In the genomic region with DNA sequence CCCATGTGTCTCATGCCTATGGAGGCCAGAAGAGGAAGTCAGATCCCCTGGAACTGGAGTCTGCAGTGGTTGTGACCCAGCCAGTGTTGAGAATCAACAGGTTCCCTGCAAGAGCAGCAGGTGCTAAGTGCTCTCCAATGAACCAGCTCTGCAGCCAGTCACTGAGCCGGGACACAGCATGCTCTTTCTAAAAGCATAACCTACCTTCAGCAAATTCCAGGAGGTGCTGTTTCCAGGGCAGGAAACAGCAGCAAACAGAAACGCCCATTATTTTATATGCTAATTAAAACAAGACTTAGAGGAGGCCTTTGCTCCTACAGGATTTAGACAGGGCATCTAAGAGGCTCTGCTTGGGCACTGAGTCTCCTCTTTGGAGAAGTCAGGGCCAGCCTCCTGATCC, we compare ENCODE assay signal across 22 mouse cellular contexts. TPM values are rescaled to one million over a fixed set of nuclear protein-coding genes. Genes with fewer than 3 reads are reported as not detected.
DNase-seq lines count a peak whose midpoint lies in the region; ATAC-seq lines count a peak whose summit lies in the region.
"Had no signal": no experiment of that assay in that cellular context is flagged by ENCODE, and none has a peak within 500 bp of the region (broad histone marks: within the 10 kb centered on the region; RNA-seq: fewer than 3 reads in every experiment).

No protein-coding gene starts in this region.

- WGBS in kidney, embryonic 16.5 days = 48% methylated on average over 2 of the region's 2 CpGs
- 11% methylated on average over 2 of the region's 2 CpGs for WGBS in limb, embryonic 13.5 days
- 54% methylated on average over 2 of the region's 2 CpGs for WGBS in limb, embryonic 10.5 days

- H3K9me3 ChIP-seq in kidney, embryonic 16.5 days (ENCODE audit: low read length) = no peaks in the 10 kb centered on the region
- no peaks in the 10 kb centered on the region for H3K9me3 ChIP-seq in limb, embryonic 13.5 days
- H3K9me3 ChIP-seq in limb, embryonic 10.5 days (replicated peaks) = no peaks in the 10 kb centered on the region
- H3K9me3 ChIP-seq: forebrain, embryonic 10.5 days; hindbrain, embryonic 12.5 days; hindbrain, embryonic 15.5 days had no signal

- H3K9ac ChIP-seq in kidney, embryonic 16.5 days (replicated peaks; ENCODE audit: low read length) = no peak overlapping the region
- H3K9ac ChIP-seq in limb, embryonic 13.5 days = 0 out of 2 replicates have a peak overlapping the region, but pooled peaks have one; percentile 13
- H3K9ac ChIP-seq: forebrain, postnatal 0 days; hindbrain, embryonic 12.5 days; hindbrain, embryonic 15.5 days had no signal

- no peak for DNase-seq in kidney, postnatal 36 days
- no peak for DNase-seq in limb, embryonic 10.5 days (ENCODE audit: low spot score)
- DNase-seq in R1 (ENCODE audit: low read depth, low spot score) = peak; percentile 60
- no peak for DNase-seq in neural tube, embryonic 10.5 days (ENCODE audit: extremely low spot score, low spot score)
- DNase-seq: adrenal gland, postnatal 10 days; adrenal gland, postnatal 36 days; B cell, adult 2 months; cerebellum, adult 18-20 months; cerebellum, adult 9-10 months; cerebellum, postnatal 14 days; forebrain, postnatal 0 days; gastrocnemius, adult 2 months; gastrocnemius, postnatal 14 days; heart, adult 11 months had no signal

- H3K36me3 ChIP-seq in kidney, embryonic 16.5 days (ENCODE audit: insufficient read depth, low read length) = no peaks in the 10 kb centered on the region
- no peaks in the 10 kb centered on the region for H3K36me3 ChIP-seq in limb, embryonic 13.5 days
- no peaks in the 10 kb centered on the region for H3K36me3 ChIP-seq in limb, embryonic 10.5 days
- H3K36me3 ChIP-seq: forebrain, embryonic 10.5 days; hindbrain, embryonic 12.5 days; hindbrain, embryonic 15.5 days had no signal

- H3K27ac ChIP-seq in kidney, embryonic 16.5 days (ENCODE audit: low read length) = no peak overlapping the region
- H3K27ac ChIP-seq in limb, embryonic 13.5 days = no peak overlapping the region
- no peak overlapping the region for H3K27ac ChIP-seq in limb, embryonic 10.5 days
- H3K27ac ChIP-seq: forebrain, embryonic 10.5 days; gastrocnemius, adult 2 months; hindbrain, embryonic 12.5 days; hindbrain, embryonic 15.5 days had no signal

- H3K4me2 ChIP-seq in kidney, embryonic 16.5 days (replicated peaks; ENCODE audit: low read depth, low read length) = no peak overlapping the region
- no peak overlapping the region for H3K4me2 ChIP-seq in limb, embryonic 13.5 days (replicated peaks)
- H3K4me2 ChIP-seq: heart, embryonic 11.5 days; hindbrain, embryonic 12.5 days; hindbrain, embryonic 15.5 days had no signal

- H3K4me3 ChIP-seq in kidney, embryonic 16.5 days (ENCODE audit: low read length) = no peak overlapping the region
- H3K4me3 ChIP-seq in limb, embryonic 13.5 days = no peak overlapping the region
- H3K4me3 ChIP-seq in limb, embryonic 10.5 days = no peak overlapping the region
- H3K4me3 ChIP-seq: forebrain, embryonic 10.5 days; gastrocnemius, adult 2 months; hindbrain, embryonic 12.5 days; hindbrain, embryonic 15.5 days had no signal

- H3K4me1 ChIP-seq in kidney, embryonic 16.5 days (ENCODE audit: insufficient read depth, low read length) = peaks cover 2% of the 10 kb centered on the region
- H3K4me1 ChIP-seq in limb, embryonic 13.5 days = peaks cover 16% of the 10 kb centered on the region
- H3K4me1 ChIP-seq in limb, embryonic 10.5 days = peaks cover 17% of the 10 kb centered on the region

- no peaks in the 10 kb centered on the region for H3K27me3 ChIP-seq in kidney, embryonic 16.5 days (ENCODE audit: insufficient read depth, low read length)
- H3K27me3 ChIP-seq in limb, embryonic 13.5 days = no peaks in the 10 kb centered on the region
- no peaks in the 10 kb centered on the region for H3K27me3 ChIP-seq in limb, embryonic 10.5 days (ENCODE audit: low read depth, poor library complexity, severe bottlenecking)
- H3K27me3 ChIP-seq: CH12.LX; hindbrain, embryonic 12.5 days; hindbrain, embryonic 15.5 days had no signal

- ATAC-seq in kidney, embryonic 16.5 days (ENCODE audit: low FRiP score, low TSS enrichment) = 0 out of 2 replicates have a peak, but pooled peaks have one; percentile 4
- ATAC-seq in limb, embryonic 13.5 days (ENCODE audit: low FRiP score, low read depth) = no peak
- ATAC-seq: forebrain, embryonic 14.5 days; forebrain, postnatal 0 days had no signal

RNA-seq across cellular contexts. Expression of a gene that starts 16.4 kb away (rescaled TPM):
- polyA plus RNA-seq in kidney, embryonic 16.5 days (2015; fragmentation: Nextera tagmentation; extraction: Ambion mirVana) = 21.8 and 25.5 TPM in 2 replicates
- polyA plus RNA-seq in limb, embryonic 13.5 days (2015; fragmentation: Nextera tagmentation; extraction: Ambion mirVana) = 24.9 and 26.3 TPM in 2 replicates
- polyA plus RNA-seq in limb, embryonic 10.5 days (2016; fragmentation: Nextera tagmentation; extraction: Ambion mirVana) = 41.4 and 48.5 TPM in 2 replicates

RNA-seq across cellular contexts. Expression of a gene that starts 18.5 kb away (rescaled TPM):
- 43.6 and 53.6 TPM in 2 replicates for polyA plus RNA-seq in kidney, embryonic 16.5 days (2015; fragmentation: Nextera tagmentation; extraction: Ambion mirVana)
- 32.0 and 39.4 TPM in 2 replicates for polyA plus RNA-seq in limb, embryonic 13.5 days (2015; fragmentation: Nextera tagmentation; extraction: Ambion mirVana)
- 27.0 and 30.7 TPM in 2 replicates for polyA plus RNA-seq in limb, embryonic 10.5 days (2016; fragmentation: Nextera tagmentation; extraction: Ambion mirVana)

RNA-seq across cellular contexts. Expression of a gene that starts 34.4 kb away (rescaled TPM):
- 18.2 and 19.2 TPM in 2 replicates for polyA plus RNA-seq in kidney, embryonic 16.5 days (2015; fragmentation: Nextera tagmentation; extraction: Ambion mirVana)
- polyA plus RNA-seq in limb, embryonic 13.5 days (2015; fragmentation: Nextera tagmentation; extraction: Ambion mirVana) = 38.7 and 41.8 TPM in 2 replicates
- 29.4 and 34.3 TPM in 2 replicates for polyA plus RNA-seq in limb, embryonic 10.5 days (2016; fragmentation: Nextera tagmentation; extraction: Ambion mirVana)

RNA-seq across cellular contexts. Expression of a gene that starts 48.8 kb away (rescaled TPM):
- 67.8 and 80.4 TPM in 2 replicates for polyA plus RNA-seq in kidney, embryonic 16.5 days (2015; fragmentation: Nextera tagmentation; extraction: Ambion mirVana)
- polyA plus RNA-seq in limb, embryonic 13.5 days (2015; fragmentation: Nextera tagmentation; extraction: Ambion mirVana) = 105 and 106 TPM in 2 replicates
- polyA plus RNA-seq in limb, embryonic 10.5 days (2016; fragmentation: Nextera tagmentation; extraction: Ambion mirVana) = 108 and 113 TPM in 2 replicates
